Mouse (Mus musculus): Measurements from ENCODE around the gene Atp2a3.

DNA sequence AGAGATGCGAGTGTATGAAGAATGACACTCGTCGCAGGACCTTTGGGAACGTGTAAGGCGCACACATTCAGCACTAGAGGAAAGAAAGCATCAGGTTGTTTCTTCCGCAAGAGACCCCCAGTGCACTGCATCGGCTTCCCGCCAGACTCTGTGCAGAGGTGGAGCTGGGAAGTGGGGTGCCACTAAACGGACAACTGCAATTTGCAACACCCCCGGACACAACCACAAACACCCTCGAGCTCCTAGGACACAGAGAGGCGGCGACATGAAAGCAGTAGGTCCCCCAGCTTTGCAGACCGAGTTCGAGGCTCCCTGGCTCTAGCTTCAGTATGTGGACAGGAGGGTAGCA lies 272 bp upstream of the Atp2a3 start:
- TF ChIP-seq CTCF (IDR thresholded peaks at IDR 0.05; ENCODE audit: control insufficient read depth, insufficient read depth, low read length), result no peak
- no peak for TF ChIP-seq POLR2A (IDR thresholded peaks at IDR 0.05; ENCODE audit: borderline replicate concordance, control insufficient read depth, low read depth, low read length)
